Mouse (Mus musculus) brain, adult 10 weeks (tissue): ENCODE results near the gene Ccdc51. TPM values are rescaled to one million over a fixed set of nuclear protein-coding genes. Genes with fewer than 3 reads are reported as not detected.

Experiments
- polyA plus RNA-seq: library from polyadenylated mRNA; stranded (reverse); fragments of 350-450 nt; fragmentation: Illumina TruSeq; extraction: RNeasy Lipid Tissue Mini Kit (QIAGEN cat#74804); gene quantifications from one replicate; pipeline ENCODE4 v1.2.3, GENCODE M21; 2015; ENCODE audit warnings: low read depth, low replicate concordance

Ccdc51 gene
- 10.4 TPM for polyA plus RNA-seq

GRCm38 (mm10) chr9:109082124-109082800 is at the start of gene Ccdc51, which contains the start of gene Tma7:
Ccdc51 (plus strand) TSS chr9:109082493.
Tma7 (minus strand) TSS chr9:109082587.

DNA sequence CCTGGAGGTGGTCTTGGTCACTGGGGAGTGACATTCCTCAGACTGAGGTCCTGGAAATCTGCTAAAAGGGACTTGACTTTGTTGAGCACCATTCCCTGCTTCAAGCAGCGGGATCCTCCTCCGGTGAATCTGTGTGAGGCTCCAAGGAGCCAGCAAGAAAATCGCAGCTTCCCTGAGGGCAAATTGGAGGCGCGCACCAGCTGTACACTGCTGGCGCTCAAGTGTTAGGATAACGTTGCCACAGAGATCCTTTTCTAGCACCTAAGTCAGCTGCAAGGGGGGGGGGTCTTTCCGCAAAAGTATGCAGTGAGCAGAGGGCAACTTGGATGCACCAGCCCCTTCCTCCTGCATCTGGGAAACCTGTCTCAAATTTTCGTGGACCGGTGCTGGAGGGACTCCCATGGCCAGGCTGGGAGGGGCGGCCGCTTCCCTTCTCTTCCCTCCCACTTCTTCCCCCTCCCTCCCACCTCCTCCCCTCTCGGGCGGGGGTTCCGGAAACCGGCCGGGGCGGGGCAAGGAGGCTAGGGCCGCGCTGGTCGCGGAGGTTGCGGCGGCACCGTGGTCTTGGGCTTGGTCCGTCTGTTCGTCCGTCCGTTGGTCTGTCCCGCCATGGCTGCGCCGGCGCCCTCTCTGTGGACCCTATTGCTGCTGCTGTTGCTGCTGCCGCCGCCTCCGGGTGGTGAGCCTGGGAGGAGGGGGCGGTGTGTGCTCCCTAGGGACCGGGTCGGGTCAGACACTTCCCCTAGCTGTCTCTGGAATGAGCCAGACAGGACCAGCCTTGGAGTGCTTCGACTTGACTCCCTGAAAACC is 44.0 kb upstream of the Ccdc51 start, which contains the start of gene Shisa5:
Gene Shisa5 (plus strand): TSS at position 480 of the 810 bp plus-strand sequence.

DNA sequence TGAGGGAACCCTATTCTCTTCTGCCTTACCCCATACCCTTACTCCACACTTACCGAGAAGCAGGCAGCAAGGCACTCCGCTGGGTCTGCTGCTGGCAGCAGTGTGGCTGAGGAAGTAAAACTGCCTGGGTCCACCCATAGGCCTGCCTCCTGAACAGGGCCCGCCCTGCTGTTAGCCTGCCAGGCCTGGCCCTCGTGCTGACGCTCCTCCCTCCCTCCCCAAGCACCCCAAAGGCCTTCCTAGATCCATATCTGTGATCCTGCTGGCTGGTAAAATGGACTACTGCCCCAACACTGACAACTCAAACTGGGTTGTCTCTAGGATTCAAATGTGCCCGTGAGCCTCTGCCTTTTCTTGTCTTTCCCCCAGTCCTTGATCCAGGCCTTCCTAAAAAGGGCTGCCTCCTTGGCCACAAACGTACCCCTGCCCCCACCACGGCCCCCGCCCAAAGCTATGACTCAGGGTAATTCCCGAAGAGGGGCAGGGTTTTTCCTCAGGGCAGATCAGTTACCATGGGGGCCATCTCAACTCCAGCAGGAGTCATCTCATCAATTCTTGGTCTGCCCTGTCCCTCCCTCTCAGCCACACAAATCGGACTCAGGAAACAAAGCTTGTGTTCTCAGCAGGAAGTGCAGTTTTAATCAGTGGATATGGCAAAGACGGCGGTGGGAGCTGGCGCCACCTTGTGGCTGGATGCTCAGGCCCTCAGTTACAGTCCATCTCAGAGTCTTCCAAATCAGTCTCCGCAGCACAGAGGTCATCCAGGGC is 23.0 kb upstream of the Ccdc51 start, which contains the start of gene Trex1:
Gene Trex1 (minus strand): TSS at position 599 of the 768 bp plus-strand sequence.

DNA sequence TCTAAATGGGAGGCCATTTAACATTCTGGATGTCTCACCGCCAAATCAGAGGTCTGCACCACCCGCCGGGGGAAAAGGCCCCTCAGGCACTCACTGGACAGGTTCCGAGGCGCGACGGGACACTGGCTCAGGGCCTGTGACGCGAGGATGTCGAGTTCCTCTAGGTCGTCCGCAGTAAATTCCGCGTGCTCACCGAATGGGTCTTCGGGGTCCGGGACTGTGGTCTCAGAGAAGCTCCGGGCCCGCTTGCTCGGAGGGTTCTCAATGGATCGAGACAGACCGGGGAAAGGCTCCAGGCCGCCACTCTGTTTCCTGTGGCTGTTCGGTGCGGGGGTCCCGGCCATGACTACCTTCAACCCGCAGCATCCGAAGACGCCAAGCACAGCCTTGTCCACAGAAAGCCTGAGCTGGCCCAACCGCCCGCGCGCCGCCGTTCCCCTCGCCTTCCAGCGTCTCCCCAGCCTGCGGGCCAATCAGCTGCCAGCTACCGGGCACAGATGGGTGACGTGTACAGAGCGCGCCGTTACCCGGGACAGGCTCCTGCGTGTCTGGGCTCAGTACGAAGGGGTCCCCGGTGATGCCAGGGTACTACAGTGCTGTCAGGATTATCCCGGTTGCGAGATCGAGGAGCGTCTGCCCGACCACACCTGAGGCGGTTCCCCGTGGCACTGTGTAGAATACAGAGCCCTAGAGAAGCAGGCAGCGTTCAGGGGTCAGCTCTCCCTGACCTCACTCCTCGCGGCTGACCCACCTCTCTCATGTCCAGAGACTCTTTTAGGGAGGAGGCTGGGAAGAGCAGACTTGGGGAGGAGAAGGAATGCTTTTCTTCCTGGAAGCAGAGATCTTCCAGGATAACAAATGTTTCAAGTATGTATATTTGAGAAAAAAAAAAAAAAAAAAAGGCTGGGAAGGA is 8.4 kb upstream of the Ccdc51 start, which contains the start of gene Atrip:
Gene Atrip (minus strand): TSS at position 464 of the 913 bp plus-strand sequence.

GRCm38 (mm10) chr9:109095137-109095982 is 13.1 kb downstream of the Ccdc51 start, which contains the start of gene Plxnb1:
Plxnb1 (plus strand) TSS chr9:109095389.

Other genes with a start within 250 kb of the Ccdc51 start
- gene Slc26a6, start 229.2 kb upstream of the Ccdc51 start, polyA plus RNA-seq: 14.9 TPM
- not detected for gene Tmem89, start 167.9 kb upstream of the Ccdc51 start, polyA plus RNA-seq
- 368 TPM for gene Uqcrc1, start 145.9 kb upstream of the Ccdc51 start, polyA plus RNA-seq
- 3.4 TPM for gene Col7a1, start 128.9 kb upstream of the Ccdc51 start, polyA plus RNA-seq
- gene Ucn2, start 96.5 kb upstream of the Ccdc51 start, polyA plus RNA-seq: not detected
- gene Pfkfb4, start 90.7 kb upstream of the Ccdc51 start, polyA plus RNA-seq: 12.8 TPM
- gene Shisa5, start 43.9 kb upstream of the Ccdc51 start, polyA plus RNA-seq: 90.6 TPM
- gene Trex1, start 22.8 kb upstream of the Ccdc51 start, polyA plus RNA-seq: 15.5 TPM
- 17.6 TPM for gene Atrip, start 8.4 kb upstream of the Ccdc51 start, polyA plus RNA-seq
- 433 TPM for gene Tma7, start 94 bp downstream of the Ccdc51 start, polyA plus RNA-seq
- 31.5 TPM for gene Plxnb1, start 12.9 kb downstream of the Ccdc51 start, polyA plus RNA-seq
- not detected for gene Fbxw21, start 79.5 kb downstream of the Ccdc51 start, polyA plus RNA-seq
- gene Fbxw13, start 113.5 kb downstream of the Ccdc51 start, polyA plus RNA-seq: not detected
- gene Fbxw20, start 152.3 kb downstream of the Ccdc51 start, polyA plus RNA-seq: not detected
- gene Fbxw14, start 205.2 kb downstream of the Ccdc51 start, polyA plus RNA-seq: not detected